In the genomic region with DNA sequence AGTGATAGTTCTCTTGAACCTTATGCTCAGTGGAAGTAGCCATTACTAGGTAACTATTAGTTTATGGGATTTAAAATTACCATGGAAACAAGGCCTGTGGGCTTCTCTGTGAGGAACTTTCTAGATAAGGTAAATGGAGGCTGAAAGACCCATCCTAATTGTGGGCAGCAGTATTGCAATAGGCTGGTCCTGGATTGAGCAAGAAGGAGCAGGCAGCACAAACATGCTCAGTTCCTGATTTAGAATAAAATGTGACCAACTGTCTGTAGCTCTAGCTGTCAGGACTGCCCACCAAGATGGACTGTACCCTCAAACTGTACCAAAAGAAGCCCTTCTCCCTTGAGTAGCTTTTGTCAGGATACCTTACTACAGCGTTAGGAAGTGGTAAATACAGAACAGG, we compare ENCODE assay signal across 23 mouse cellular contexts.
"Had no signal": no experiment of that assay in that cellular context is flagged by ENCODE, and none has a peak within 500 bp of the region (broad histone marks: within the 10 kb centered on the region; RNA-seq: fewer than 3 reads in every experiment).

No protein-coding gene starts in this region.

- H3K4me1 ChIP-seq: liver, embryonic 12.5 days; lung, embryonic 15.5 days; midbrain, embryonic 10.5 days; midbrain, embryonic 12.5 days; neural tube, embryonic 13.5 days; neural tube, embryonic 15.5 days; stomach, embryonic 15.5 days had no signal

- H3K36me3 ChIP-seq: liver, embryonic 12.5 days; lung, embryonic 15.5 days; midbrain, embryonic 10.5 days; midbrain, embryonic 12.5 days; neural tube, embryonic 13.5 days; neural tube, embryonic 15.5 days; stomach, embryonic 15.5 days had no signal

- H3K27ac ChIP-seq: liver, embryonic 12.5 days; liver, embryonic 14.5 days; lung, embryonic 15.5 days; midbrain, embryonic 10.5 days; midbrain, embryonic 12.5 days; neural tube, embryonic 13.5 days; neural tube, embryonic 15.5 days; stomach, embryonic 15.5 days; stomach, postnatal 0 days had no signal

- H3K27me3 ChIP-seq: liver, embryonic 12.5 days; lung, embryonic 15.5 days; midbrain, embryonic 12.5 days; neural tube, embryonic 13.5 days; neural tube, embryonic 15.5 days; stomach, embryonic 15.5 days had no signal

- DNase-seq: lung, adult 2 months; lung, postnatal 14 days; lung, postnatal 4 days; midbrain, embryonic 14.5 days; retina, postnatal 1 day; right cerebral cortex, adult 18-20 months; right cerebral cortex, postnatal 25 days; right cerebral cortex, postnatal 4 days; spleen, adult 18-20 months; thymus, adult 2 months; thymus, postnatal 25 days; thymus, postnatal 4 days had no signal

- H3K9ac ChIP-seq: liver, embryonic 12.5 days; liver, embryonic 14.5 days; lung, embryonic 15.5 days; midbrain, embryonic 12.5 days; neural tube, embryonic 13.5 days; neural tube, embryonic 15.5 days; stomach, embryonic 15.5 days had no signal

- H3K4me2 ChIP-seq: liver, embryonic 12.5 days; lung, embryonic 15.5 days; midbrain, embryonic 12.5 days; neural tube, embryonic 13.5 days; neural tube, embryonic 15.5 days; stomach, embryonic 15.5 days had no signal

- H3K4me3 ChIP-seq: liver, embryonic 12.5 days; lung, embryonic 15.5 days; midbrain, embryonic 10.5 days; midbrain, embryonic 12.5 days; myocyte; neural tube, embryonic 13.5 days; neural tube, embryonic 15.5 days; stomach, embryonic 15.5 days had no signal

- ATAC-seq: liver, embryonic 12.5 days; lung, postnatal 0 days had no signal

- H3K9me3 ChIP-seq: liver, embryonic 12.5 days; lung, embryonic 15.5 days; midbrain, embryonic 10.5 days; midbrain, embryonic 12.5 days; neural tube, embryonic 13.5 days; neural tube, embryonic 15.5 days; stomach, embryonic 15.5 days had no signal
